Mouse (Mus musculus): ENCODE results near the gene Vmn1r165. TPM values are rescaled to one million over a fixed set of nuclear protein-coding genes. Genes with fewer than 3 reads are reported as not detected.

Vmn1r165 gene
- not detected in 2 replicates for polyA plus RNA-seq (2015; fragmentation: Nextera tagmentation; extraction: Ambion mirVana)

GRCm38 (mm10) chr7:23217032-23217431 lies at the start of gene Vmn1r165:
Vmn1r165 (plus strand) TSS chr7:23217332.

DNA sequence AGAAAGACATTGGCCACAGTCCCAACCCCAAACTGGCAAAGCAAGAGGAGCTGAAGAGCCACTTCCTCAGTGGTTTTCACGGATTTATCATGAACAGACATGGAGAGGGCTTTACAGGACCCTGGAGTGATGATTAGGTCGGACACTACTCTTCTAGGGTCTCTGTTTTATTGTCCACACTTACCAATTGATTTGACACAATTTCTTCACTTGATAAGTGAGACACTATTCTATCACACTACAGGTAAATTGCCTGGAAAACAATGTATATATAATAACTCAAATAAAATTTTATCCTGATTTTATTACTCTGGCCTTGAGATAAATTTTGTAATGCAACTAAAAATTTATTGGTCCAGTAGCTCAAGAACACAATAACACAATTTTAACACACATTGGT lies 34.5 kb downstream of the Vmn1r165 start, which contains the start of gene Vmn1r166:
Gene Vmn1r166, minus strand, starts transcription at position 101 of the 400 bp plus-strand sequence.

Other genes with a start within 250 kb of the Vmn1r165 start
- gene Gm4214, start 232.7 kb upstream of the Vmn1r165 start, polyA plus RNA-seq (2015; fragmentation: Nextera tagmentation; extraction: Ambion mirVana) = not detected in 2 replicates
- not detected in 2 replicates for gene Gm4216, start 197.4 kb upstream of the Vmn1r165 start, polyA plus RNA-seq (2015; fragmentation: Nextera tagmentation; extraction: Ambion mirVana)
- not detected in 2 replicates for gene Vmn1r163, start 161.8 kb upstream of the Vmn1r165 start, polyA plus RNA-seq (2015; fragmentation: Nextera tagmentation; extraction: Ambion mirVana)
- gene Gm8720, start 149.9 kb upstream of the Vmn1r165 start, polyA plus RNA-seq (2015; fragmentation: Nextera tagmentation; extraction: Ambion mirVana) = not detected in 2 replicates
- gene Gm10662, start 72.9 kb upstream of the Vmn1r165 start, polyA plus RNA-seq (2015; fragmentation: Nextera tagmentation; extraction: Ambion mirVana) = not detected in 2 replicates
- not detected in 2 replicates for gene Vmn1r166, start 34.4 kb downstream of the Vmn1r165 start, polyA plus RNA-seq (2015; fragmentation: Nextera tagmentation; extraction: Ambion mirVana)
- gene Gm6902, start 61.6 kb downstream of the Vmn1r165 start, polyA plus RNA-seq (2015; fragmentation: Nextera tagmentation; extraction: Ambion mirVana) = not detected in 2 replicates
- gene Nlrp4e, start 83.9 kb downstream of the Vmn1r165 start, polyA plus RNA-seq (2015; fragmentation: Nextera tagmentation; extraction: Ambion mirVana) = not detected in 2 replicates
- not detected in 2 replicates for gene Nlrp5, start 168.6 kb downstream of the Vmn1r165 start, polyA plus RNA-seq (2015; fragmentation: Nextera tagmentation; extraction: Ambion mirVana)

All from adrenal gland, postnatal 0 days (tissue).